Mouse (Mus musculus) liver, embryonic 14.5 days (tissue): ENCODE results near the gene Tph1.
"Not testable (repeated sequence)": the region's sequence is repeated elsewhere in the genome, so short reads cannot be mapped to it uniquely, and the experiment has no call there.

Source experiments
- CTCF ChIP-seq: IDR thresholded peaks from 2 replicates; pipeline ENCODE4 v1.5.1; 2016; ENCODE audit warnings: antibody characterized with exemption, low read depth, control low read depth
- EP300 ChIP-seq: IDR thresholded peaks from 2 replicates; pipeline ENCODE4 v1.6.1; 2016; ENCODE audit warnings: antibody characterized with exemption, low read depth

DNA sequence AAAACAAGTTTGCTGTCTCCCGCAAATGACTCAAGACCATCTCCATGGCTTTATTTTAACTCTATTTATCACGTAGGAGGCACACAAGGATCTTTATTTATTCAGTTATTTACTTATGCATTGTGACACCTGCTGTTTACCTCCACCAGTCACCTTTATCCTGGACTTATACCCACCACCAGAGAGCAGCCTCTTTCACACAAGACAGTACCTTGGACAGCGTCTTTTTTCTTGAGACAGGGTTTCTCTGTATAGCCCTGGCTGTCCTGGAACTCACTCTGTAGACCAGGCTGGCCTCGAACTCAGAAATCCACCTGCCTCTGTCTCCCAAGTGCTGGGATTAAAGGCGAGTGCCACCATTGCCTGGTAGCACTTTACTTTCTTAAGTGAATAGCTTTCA lies 22.1 kb downstream of the Tph1 start:
- not testable (repeated sequence) for TF ChIP-seq EP300, CTCF
